Mouse (Mus musculus) megakaryocyte, embryonic 14.5 days (primary cell): ENCODE measurements at regions not wholly inside any gene's neighbourhood (a gene's known extent, or its start where the extent isn't known, plus 50 kb on each side); places are given as distances from the start of the nearest gene placed in this dataset.

Experiments used
- FLI1 ChIP-seq: IDR thresholded peaks from 2 replicates; pipeline ENCODE4 v1.6.1; 2012; ENCODE audit warnings: low read length, inconsistent platforms, mixed read lengths
- GATA1 ChIP-seq: IDR thresholded peaks from 3 replicates; pipeline ENCODE4 v1.6.1; 2012; ENCODE audit warnings: mixed read lengths, low read length, inconsistent platforms, borderline replicate concordance

DNA sequence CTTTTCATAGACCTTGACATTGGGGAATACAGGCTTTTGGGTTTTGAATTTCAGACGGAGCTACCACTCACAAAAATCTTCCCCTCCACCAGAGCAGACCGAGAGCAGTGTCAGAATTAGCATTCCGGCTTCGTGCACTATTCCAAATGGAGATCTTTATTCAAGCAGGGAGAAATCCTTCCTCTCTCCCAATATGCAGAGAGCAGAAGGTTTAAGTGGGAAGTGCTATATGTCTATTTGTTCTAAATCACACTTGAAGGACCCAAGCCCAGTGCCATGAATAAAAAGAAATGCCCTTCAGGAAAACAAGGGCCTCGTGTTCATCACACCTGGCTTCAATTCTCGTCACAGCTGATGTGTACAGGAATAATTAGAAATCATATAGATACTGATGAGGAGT lies 426.3 kb downstream of the Gbe1 start:
- TF ChIP-seq GATA1: no peak
- no peak for TF ChIP-seq FLI1
